Mouse (Mus musculus) gastrocnemius, adult 2 months (tissue): ENCODE measurements around the gene Dapp1. TPM values are rescaled to one million over a fixed set of nuclear protein-coding genes. Genes with fewer than 3 reads are reported as not detected.

Experiments used
- DNase-seq: peaks from one replicate; pipeline ENCODE4 v3.0.0; 2022
- H3K27ac ChIP-seq: fragments of 200-600 bp; 2 replicates; pipeline ENCODE4 v1.8.1; 2022; ENCODE audit warnings: mild to moderate bottlenecking
- H3K4me3 ChIP-seq: fragments of 200-600 bp; 2 replicates; pipeline ENCODE4 v1.8.1; 2022; ENCODE audit warnings: mild to moderate bottlenecking, moderate library complexity
- CTCF ChIP-seq: fragments of 200-600 bp; IDR thresholded peaks from 2 replicates; pipeline ENCODE4 v1.8.1; 2022; ENCODE audit warnings: antibody characterized with exemption, mild to moderate bottlenecking, moderate library complexity
- intact Hi-C: fragments of 180-260 bp; cut with DNase I; formaldehyde crosslinking; loops from one replicate; pipeline ENCODE4 v1.15.1; 2025
- total RNA-seq, 2 experiments: library from RNA; stranded (reverse); gene quantifications; 2 replicates each; pipeline ENCODE4 v1.2.3; 2021

Dapp1 gene
- total RNA-seq, 2 experiments from 2014 or later = 0.84 to 2.0 TPM

GRCm38 (mm10) chr3:138002545-138002944 lies 21.2 kb upstream of the Dapp1 start:
- TF ChIP-seq CTCF = no peak
- Histone ChIP-seq H3K4me3 (no peak overlapping the region), H3K27ac (no peak overlapping the region)
- no peak for DNase-seq
- intact Hi-C loops = no loop called here

- intact Hi-C loops = no loop called here
- no peak for DNase-seq
- Histone ChIP-seq H3K27ac (no peak overlapping the region), H3K4me3 (no peak overlapping the region)
- no peak for TF ChIP-seq CTCF
Measured at GRCm38 (mm10) chr3:138001865-138002264, 20.5 kb upstream of the Dapp1 start.

GRCm38 (mm10) chr3:138000724-138001069 lies 19.4 kb upstream of the Dapp1 start:
- Histone ChIP-seq H3K4me3 (peak overlapping the region; percentile 21; the same call in 1 of the 2 replicates), H3K27ac (peak overlapping the region; percentile 79)
- DNase-seq = peak; percentile 85
- no peak for TF ChIP-seq CTCF
- intact Hi-C loops = no loop called here

GRCm38 (mm10) chr3:138000062-138000723 lies 18.8 kb upstream of the Dapp1 start:
- no peak overlapping the region for H3K4me3 ChIP-seq
- DNase-seq = no peak
- TF ChIP-seq CTCF = no peak
- intact Hi-C loops = no loop called here
- peak overlapping the region; percentile 79 for H3K27ac ChIP-seq

GRCm38 (mm10) chr3:137999224-137999790 lies 18.0 kb upstream of the Dapp1 start:
- TF ChIP-seq CTCF = no peak
- intact Hi-C loops = no loop called here
- DNase-seq = no peak
- Histone ChIP-seq H3K4me3 (no peak overlapping the region), H3K27ac (peak overlapping the region; percentile 1; the same call in 1 of the 2 replicates)

GRCm38 (mm10) chr3:137998491-137999223 lies 17.3 kb upstream of the Dapp1 start:
- no peak for TF ChIP-seq CTCF
- intact Hi-C loops = no loop called here
- Histone ChIP-seq H3K27ac (peak overlapping the region; percentile 1; the same call in 1 of the 2 replicates), H3K4me3 (no peak overlapping the region)
- DNase-seq = no peak

- DNase-seq = no peak
- intact Hi-C loops = no loop called here
- H3K27ac ChIP-seq = no peak overlapping the region
- no peak for TF ChIP-seq CTCF
- no peak overlapping the region for H3K4me3 ChIP-seq
Measured at GRCm38 (mm10) chr3:137995486-137995885, 14.1 kb upstream of the Dapp1 start.

GRCm38 (mm10) chr3:137994196-137994595 lies 12.9 kb upstream of the Dapp1 start:
- intact Hi-C loops = loop anchor here (5.0 kb wide), 2 partner anchors 57 to 127 kb away; partner anchors contain the start of gene Dnajb14
- no peak overlapping the region for H3K27ac ChIP-seq
- DNase-seq = no peak
- TF ChIP-seq CTCF = no peak
- no peak overlapping the region for H3K4me3 ChIP-seq

GRCm38 (mm10) chr3:137992366-137992765 lies 11.0 kb upstream of the Dapp1 start:
- no peak overlapping the region for H3K27ac ChIP-seq
- no peak overlapping the region for H3K4me3 ChIP-seq
- intact Hi-C loops = loop anchor here (5.0 kb wide), 2 partner anchors 55 to 125 kb away; partner anchors contain the start of gene Dnajb14
- TF ChIP-seq CTCF = peak; percentile 23; the same call in 1 of the 2 replicates
- no peak for DNase-seq

GRCm38 (mm10) chr3:137991183-137991582 lies 9.8 kb upstream of the Dapp1 start:
- peak overlapping the region; percentile 48; the same call in 1 of the 2 replicates for H3K27ac ChIP-seq
- no peak overlapping the region for H3K4me3 ChIP-seq
- intact Hi-C loops = loop anchor here (1.0 to 5.0 kb wide), 4 partner anchors 54 to 154 kb away; partner anchors contain the start of gene Dnajb14
- peak; percentile 85 for DNase-seq
- no peak; the same call in 1 of the 2 replicates for TF ChIP-seq CTCF

GRCm38 (mm10) chr3:137989405-137989804 lies 8.1 kb upstream of the Dapp1 start:
- DNase-seq = peak; percentile 43
- Histone ChIP-seq H3K27ac (no peak overlapping the region), H3K4me3 (no peak overlapping the region)
- intact Hi-C loops = no loop called here
- no peak for TF ChIP-seq CTCF

- no peak for DNase-seq
- TF ChIP-seq CTCF = no peak
- peak overlapping the region; percentile 74 for H3K27ac ChIP-seq
- peak overlapping the region; percentile 73 for H3K4me3 ChIP-seq
- intact Hi-C loops = no loop called here
Measured at GRCm38 (mm10) chr3:137980435-137981381, 637 bp downstream of the Dapp1 start.
